Comparison of ENCODE assay signal across 20 mouse cellular contexts in genomic region chr8:106632650-106633049, GRCm38 (mm10). TPM values are rescaled to one million over a fixed set of nuclear protein-coding genes. Genes with fewer than 3 reads are reported as not detected.
DNase-seq lines count a peak whose midpoint lies in the region; ATAC-seq and TF ChIP-seq lines count a peak whose summit lies in the region.
"Had no signal": no experiment of that assay in that cellular context is flagged by ENCODE, and none has a peak within 500 bp of the region (broad histone marks: within the 10 kb centered on the region; RNA-seq: fewer than 3 reads in every experiment).

No protein-coding gene starts in this region.

- no peak for TF ChIP-seq EP300 in lung, postnatal 0 days (IDR thresholded peaks at IDR 0.05)

- H3K4me1 ChIP-seq in kidney, embryonic 15.5 days = peaks cover 49% of the 10 kb centered on the region
- H3K4me1 ChIP-seq in lung, postnatal 0 days (ENCODE audit: insufficient read depth, low read depth, low read length) = peaks cover 8% of the 10 kb centered on the region
- peaks cover 31% of the 10 kb centered on the region for H3K4me1 ChIP-seq in stomach, embryonic 16.5 days (ENCODE audit: control insufficient read depth, insufficient read depth, low read length)
- H3K4me1 ChIP-seq: forebrain, embryonic 15.5 days; heart, embryonic 15.5 days; neural tube, embryonic 12.5 days had no signal

- no peak overlapping the region for H3K4me2 ChIP-seq in kidney, embryonic 15.5 days
- no peak overlapping the region for H3K4me2 ChIP-seq in lung, postnatal 0 days (replicated peaks; ENCODE audit: low read depth, low read length)
- H3K4me2 ChIP-seq in stomach, embryonic 16.5 days (ENCODE audit: low read depth, low read length) = no peak overlapping the region
- H3K4me2 ChIP-seq: forebrain, embryonic 15.5 days; heart, embryonic 15.5 days; hindbrain, embryonic 12.5 days; limb, embryonic 13.5 days; neural tube, embryonic 12.5 days had no signal

- H3K9ac ChIP-seq in kidney, embryonic 15.5 days = no peak overlapping the region
- H3K9ac ChIP-seq in lung, postnatal 0 days (replicated peaks; ENCODE audit: low read depth) = no peak overlapping the region
- no peak overlapping the region for H3K9ac ChIP-seq in stomach, embryonic 16.5 days (ENCODE audit: low read length)
- H3K9ac ChIP-seq: forebrain, embryonic 15.5 days; heart, embryonic 15.5 days; hindbrain, embryonic 12.5 days; limb, embryonic 13.5 days had no signal

- 25% methylated on average over 8 of the region's 8 CpGs for WGBS in kidney, embryonic 15.5 days
- WGBS in lung, postnatal 0 days = 27% methylated on average over 8 of the region's 8 CpGs
- 30% methylated on average over 8 of the region's 8 CpGs for WGBS in stomach, embryonic 16.5 days

- no peaks in the 10 kb centered on the region for H3K36me3 ChIP-seq in kidney, embryonic 15.5 days
- no peaks in the 10 kb centered on the region for H3K36me3 ChIP-seq in lung, postnatal 0 days (ENCODE audit: insufficient read depth, low read length)
- no peaks in the 10 kb centered on the region for H3K36me3 ChIP-seq in stomach, embryonic 16.5 days (ENCODE audit: control insufficient read depth, insufficient read depth, low read length)
- H3K36me3 ChIP-seq: forebrain, embryonic 15.5 days; heart, embryonic 15.5 days; hindbrain, embryonic 12.5 days; limb, embryonic 13.5 days; neural tube, embryonic 12.5 days had no signal

- TF ChIP-seq CTCF in lung, postnatal 0 days (IDR thresholded peaks at IDR 0.05) = no peak

- ATAC-seq in kidney, embryonic 15.5 days (replicated peaks; ENCODE audit: low FRiP score) = no peak
- ATAC-seq in lung, postnatal 0 days = peak; percentile 19; the same call in 1 of the 2 replicates
- peak; percentile 67 for ATAC-seq in stomach, embryonic 16.5 days (ENCODE audit: insufficient read depth, low FRiP score)
- ATAC-seq: forebrain, embryonic 15.5 days had no signal

- no peak overlapping the region for H3K4me3 ChIP-seq in kidney, embryonic 15.5 days (replicated peaks)
- no peak overlapping the region for H3K4me3 ChIP-seq in lung, postnatal 0 days (ENCODE audit: low read depth, low read length)
- H3K4me3 ChIP-seq in stomach, embryonic 16.5 days (replicated peaks; ENCODE audit: low read length) = no peak overlapping the region
- H3K4me3 ChIP-seq: erythroblast, embryonic 14.5 days; forebrain, embryonic 15.5 days; heart, embryonic 15.5 days; hindbrain, embryonic 12.5 days; limb, embryonic 13.5 days; neural tube, embryonic 12.5 days had no signal

- DNase-seq in kidney, postnatal 14 days = peak; percentile 39
- DNase-seq in lung, postnatal 0 days (ENCODE audit: low spot score) = no peak
- DNase-seq in lung, postnatal 36 days = no peak
- DNase-seq in ZHBTc4 (ENCODE audit: low read depth, low spot score) = peak; percentile 66
- DNase-seq in frontal cortex, postnatal 36 days (ENCODE audit: low spot score in 2 of 2) = no peak
- no peak for DNase-seq in spleen, adult 12 weeks (ENCODE audit: low spot score)
- DNase-seq: adrenal gland, postnatal 14 days; cerebellum, adult 2 months; heart, adult 11 months; layer of hippocampus, adult 9-11 months; lung, adult 2 months had no signal

- H3K27me3 ChIP-seq in kidney, embryonic 15.5 days = no peaks in the 10 kb centered on the region
- no peaks in the 10 kb centered on the region for H3K27me3 ChIP-seq in lung, postnatal 0 days (replicated peaks; ENCODE audit: insufficient read depth, low read length)
- H3K27me3 ChIP-seq in stomach, embryonic 16.5 days (ENCODE audit: control insufficient read depth, insufficient read depth, low read length) = no peaks in the 10 kb centered on the region
- H3K27me3 ChIP-seq: forebrain, embryonic 15.5 days; limb, embryonic 13.5 days; neural tube, embryonic 12.5 days had no signal

- H3K9me3 ChIP-seq in kidney, embryonic 15.5 days (replicated peaks) = no peaks in the 10 kb centered on the region
- H3K9me3 ChIP-seq in lung, postnatal 0 days (ENCODE audit: low read length) = no peaks in the 10 kb centered on the region
- no peaks in the 10 kb centered on the region for H3K9me3 ChIP-seq in stomach, embryonic 16.5 days (replicated peaks; ENCODE audit: control insufficient read depth, low read length)
- H3K9me3 ChIP-seq: forebrain, embryonic 15.5 days; heart, embryonic 15.5 days; hindbrain, embryonic 12.5 days; limb, embryonic 13.5 days; neural tube, embryonic 12.5 days had no signal

- H3K27ac ChIP-seq in kidney, embryonic 15.5 days = no peak overlapping the region
- 0 out of 2 replicates have a peak overlapping the region, but pooled peaks have one; percentile 14 for H3K27ac ChIP-seq in lung, postnatal 0 days (ENCODE audit: low read length)
- H3K27ac ChIP-seq in stomach, embryonic 16.5 days (ENCODE audit: low read length) = peak overlapping the region; percentile 73
- H3K27ac ChIP-seq: forebrain, embryonic 15.5 days; heart, embryonic 15.5 days; hindbrain, embryonic 12.5 days; kidney, postnatal 0 days; limb, embryonic 13.5 days; neural tube, embryonic 12.5 days had no signal

RNA-seq across cellular contexts. Expression of gene Cdh1, which starts 29.5 kb away (rescaled TPM):
- polyA plus RNA-seq in kidney, embryonic 15.5 days (2015; fragmentation: Nextera tagmentation; extraction: Ambion mirVana) = 80.8 and 81.7 TPM in 2 replicates
- 88.2 and 106 TPM in 2 replicates for polyA plus RNA-seq in lung, postnatal 0 days (2015; fragmentation: Nextera tagmentation; extraction: Ambion mirVana)
- polyA plus RNA-seq in stomach, embryonic 16.5 days (2015; fragmentation: Nextera tagmentation; extraction: Ambion mirVana) = 215 and 267 TPM in 2 replicates
- polyA plus RNA-seq: erythroblast, embryonic 14.5 days had no signal

RNA-seq across cellular contexts. Expression of gene Tango6, which starts 50.2 kb away (rescaled TPM):
- polyA plus RNA-seq in kidney, embryonic 15.5 days (2015; fragmentation: Nextera tagmentation; extraction: Ambion mirVana) = 11.6 and 12.3 TPM in 2 replicates
- polyA plus RNA-seq in lung, postnatal 0 days (2015; fragmentation: Nextera tagmentation; extraction: Ambion mirVana) = 3.5 and 3.7 TPM in 2 replicates
- 8.6 and 9.4 TPM in 2 replicates for polyA plus RNA-seq in stomach, embryonic 16.5 days (2015; fragmentation: Nextera tagmentation; extraction: Ambion mirVana)

RNA-seq across cellular contexts. Expression of gene Gm10073, which starts 59.4 kb away (rescaled TPM):
- 9.9 and 11.7 TPM in 2 replicates for polyA plus RNA-seq in kidney, embryonic 15.5 days (2015; fragmentation: Nextera tagmentation; extraction: Ambion mirVana)
- polyA plus RNA-seq in lung, postnatal 0 days (2015; fragmentation: Nextera tagmentation; extraction: Ambion mirVana) = 8.0 and 9.0 TPM in 2 replicates
- 13.4 and 26.5 TPM in 2 replicates for polyA plus RNA-seq in stomach, embryonic 16.5 days (2015; fragmentation: Nextera tagmentation; extraction: Ambion mirVana)

Comparison
In these comparisons a context has a peak if more than half of its experiments do, and no peak if none do; other contexts are left out.
1. DNase-seq: peak in kidney, postnatal 14 days (single experiment) and ZHBTc4 (single experiment); none in lung, postnatal 0 days (single experiment), lung, postnatal 36 days (single experiment), frontal cortex, postnatal 36 days (0 of 2) and spleen, adult 12 weeks (single experiment).